Mouse (Mus musculus) adrenal gland, adult (tissue): ENCODE measurements at regions not wholly inside any gene's neighbourhood (a gene's known extent, or its start where the extent isn't known, plus 50 kb on each side); places are given as distances from the start of the nearest gene placed in this dataset.

Experiments
- DNase-seq, 2 experiments: peaks; one replicate each; pipeline ENCODE4 v3.0.0; 2022 to 2023; ENCODE audit warnings: low spot score in 1 of 2; ENCODE audit not compliant: inconsistent age in 2 of 2

DNA sequence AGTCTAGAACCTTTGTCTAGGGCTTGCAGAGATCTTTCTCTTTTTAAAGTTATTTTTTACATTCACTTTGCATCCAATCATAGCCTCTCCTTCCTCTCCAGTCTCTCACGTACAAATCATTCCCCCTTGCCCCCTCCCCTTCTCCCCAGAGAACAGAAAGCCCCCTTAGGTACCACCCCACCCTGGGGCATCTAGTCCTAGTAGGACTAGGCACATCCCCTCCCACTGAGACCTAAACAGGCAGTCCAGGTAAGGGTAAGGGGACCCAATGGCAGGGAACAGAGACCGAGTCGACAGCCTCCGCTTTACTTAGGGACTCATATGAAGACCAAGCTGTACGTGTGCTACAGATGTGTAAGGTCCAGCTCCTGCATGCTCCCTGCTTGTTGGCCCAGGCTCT, 59.3 kb upstream of the D16Ertd472e start:
- no peak for DNase-seq

DNA sequence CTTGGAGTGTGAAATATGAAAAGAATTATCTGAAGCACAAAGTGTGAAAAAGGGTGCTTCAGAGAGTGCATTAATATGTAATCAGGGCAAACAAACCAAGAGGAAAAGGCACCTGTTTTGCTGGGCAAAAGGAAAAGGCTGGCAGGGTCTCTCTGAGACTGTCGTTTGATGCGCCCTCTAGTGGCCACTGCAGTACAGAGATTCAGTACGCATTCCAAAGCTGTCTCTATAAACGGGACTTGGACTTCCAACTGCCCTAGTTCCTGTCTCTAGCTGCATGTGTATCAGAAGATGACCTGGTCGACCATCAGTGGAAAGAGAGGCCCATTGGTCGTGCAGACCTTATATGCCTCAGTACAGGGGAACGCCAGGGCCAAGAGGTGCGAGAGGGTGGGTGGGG, 58.7 kb upstream of the D16Ertd472e start:
- DNase-seq = peak; percentile 46 to 81

- DNase-seq = no peak
These were observed 55.3 kb upstream of the D16Ertd472e start for GRCm38 (mm10) chr16:78631797-78632196.

- DNase-seq = peak in 1 of 2 experiments; percentile 64
These were observed 50.3 kb upstream of the D16Ertd472e start for GRCm38 (mm10) chr16:78626803-78627202.
